Mouse (Mus musculus): ENCODE measurements around the gene Thap8.
"Not testable (repeated sequence)": the region's sequence is repeated elsewhere in the genome, so short reads cannot be mapped to it uniquely, and the experiment has no call there.

Gene Thap8

DNA sequence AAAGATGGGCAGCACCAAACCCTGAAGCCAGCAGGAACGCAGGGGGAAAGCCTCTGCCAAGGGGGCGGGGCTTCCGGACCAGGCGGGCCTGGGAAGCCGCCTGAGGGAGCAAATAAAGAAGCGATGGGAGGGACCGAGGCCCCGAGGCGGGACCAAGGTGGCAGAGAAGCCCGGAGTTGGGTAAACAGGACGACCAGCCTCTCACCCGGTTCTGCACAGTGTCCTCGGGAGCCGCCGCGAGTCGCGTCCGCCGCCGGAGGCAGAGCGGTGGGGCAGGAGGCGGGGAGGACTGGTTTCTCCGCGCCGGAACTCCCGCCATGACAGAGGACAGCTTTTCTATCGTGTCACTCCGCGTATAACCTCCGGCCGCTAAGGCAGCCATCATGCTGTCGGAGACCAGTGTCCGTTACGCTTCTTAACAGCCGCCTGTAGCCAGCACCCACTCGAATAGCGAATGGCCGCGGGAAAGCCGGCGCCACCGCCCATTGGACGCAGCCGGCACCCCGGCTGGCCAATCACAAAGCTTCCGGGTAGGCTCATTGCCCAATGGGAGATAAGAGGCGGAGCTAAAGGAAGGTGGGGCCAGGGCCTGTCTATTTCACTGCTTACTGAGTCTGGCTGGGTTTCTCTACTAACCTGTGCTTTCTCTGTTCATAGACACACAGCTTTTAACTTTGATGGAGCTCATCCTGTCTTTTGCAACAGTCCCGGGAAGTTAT, at the start of gene Thap8, which contains the start of gene Wdr62:
Gene Thap8 (plus strand): TSS at position 144 of the 719 bp plus-strand sequence.
Gene Wdr62 (minus strand): TSS at position 469 of the 719 bp plus-strand sequence.
- DNase-seq (ENCODE audit: low read depth, low spot score), result peak; percentile 89

- DNase-seq (ENCODE audit: low read depth, low spot score), result no peak
Observed at GRCm38 (mm10) chr7:30231328-30231668, 48.6 kb upstream of the Thap8 start.

DNA sequence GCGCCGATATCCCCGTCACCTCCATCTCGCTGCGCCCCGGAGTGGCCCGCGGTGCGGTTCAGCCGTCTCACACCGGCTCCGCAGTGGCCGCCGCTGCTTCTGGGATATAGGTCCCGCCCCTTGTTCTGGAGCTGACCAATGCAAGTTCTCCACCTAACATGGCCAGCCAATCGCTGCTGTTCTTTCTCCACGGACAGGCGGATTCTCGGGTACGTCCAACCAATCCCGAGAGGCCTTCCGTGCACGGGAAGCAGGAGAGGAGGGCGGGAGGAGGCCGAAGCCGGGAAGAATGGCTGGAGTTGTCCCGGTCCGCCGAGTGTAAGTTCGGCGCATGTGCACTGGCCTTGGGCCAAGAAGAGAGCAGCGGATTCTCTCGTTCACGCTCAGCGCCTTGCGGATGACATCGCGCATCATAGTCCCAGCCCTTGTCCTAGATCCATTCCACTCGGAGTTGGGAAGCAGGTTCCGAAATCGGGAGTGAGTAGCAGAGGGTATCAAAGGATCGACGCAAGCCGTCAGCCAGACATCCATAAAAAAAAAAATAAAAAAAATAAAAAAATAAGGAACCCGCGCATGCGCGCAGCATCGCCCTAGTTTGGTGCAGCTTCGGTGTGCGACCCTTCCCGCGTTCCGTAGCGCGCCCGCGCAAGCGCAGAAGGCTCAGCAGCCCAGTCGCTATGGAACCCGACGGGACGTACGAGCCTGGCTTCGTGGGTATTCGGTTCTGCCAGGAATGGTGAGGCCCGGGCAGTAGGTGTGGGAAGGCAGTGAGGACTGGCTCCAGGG, 48.0 kb upstream of the Thap8 start, which contains the start of the genes Polr2i and Tbcb:
Gene Polr2i (plus strand): TSS at position 280 of the 786 bp plus-strand sequence.
Gene Tbcb (minus strand): TSS at position 604 of the 786 bp plus-strand sequence.
- DNase-seq (ENCODE audit: low read depth, low spot score), result peak; percentile 99

GRCm38 (mm10) chr7:30232631-30233148, 47.2 kb upstream of the Thap8 start:
- no peak for DNase-seq (ENCODE audit: low read depth, low spot score)

DNA sequence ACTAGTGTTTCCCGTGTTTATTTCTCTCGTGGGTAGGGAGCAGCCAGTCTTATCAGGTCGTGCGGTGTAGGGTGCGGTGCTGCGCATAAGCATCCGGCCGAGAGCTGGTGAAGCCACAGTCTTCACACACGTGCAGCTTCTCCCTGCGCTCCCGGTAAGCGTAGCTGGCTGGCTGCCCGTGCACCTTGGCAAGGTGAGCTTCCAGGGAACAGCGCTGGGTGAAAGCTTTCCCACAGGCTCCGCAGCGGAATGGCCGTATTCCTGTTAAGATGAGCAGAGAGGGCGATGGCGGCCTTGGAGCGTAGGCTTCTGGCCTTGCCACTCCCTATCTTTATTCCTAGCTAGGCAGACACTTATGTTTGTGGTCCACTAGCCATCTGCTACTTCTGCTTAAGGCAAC, 46.5 kb upstream of the Thap8 start:
- DNase-seq (ENCODE audit: low read depth, low spot score), result no peak

GRCm38 (mm10) chr7:30234276-30234858, 45.5 kb upstream of the Thap8 start:
- no peak for DNase-seq (ENCODE audit: low read depth, low spot score)

DNA sequence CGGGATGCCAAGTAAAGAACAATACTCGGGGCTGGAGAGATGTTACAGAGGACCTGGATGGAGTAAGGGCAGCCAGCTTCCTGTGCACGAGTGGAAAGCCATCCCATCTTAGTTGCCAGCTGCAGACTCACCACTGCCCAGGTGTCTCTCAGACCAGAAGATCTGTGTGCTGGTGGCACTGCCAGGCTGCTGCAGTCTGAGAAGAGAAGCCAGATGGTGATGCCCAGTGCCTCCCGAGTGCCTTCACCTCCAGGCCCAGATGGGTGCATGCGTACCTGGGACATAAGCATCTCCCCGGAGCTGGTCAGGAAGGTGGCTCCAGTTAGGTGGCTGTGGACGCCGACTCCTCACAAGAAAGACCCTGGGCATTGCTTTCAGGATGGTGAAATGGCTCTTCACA, 44.8 kb upstream of the Thap8 start:
- no peak for DNase-seq (ENCODE audit: low read depth, low spot score)

- no peak for DNase-seq (ENCODE audit: low read depth, low spot score)
Observed at GRCm38 (mm10) chr7:30235625-30236024, 44.3 kb upstream of the Thap8 start, which contains the start of gene Ovol3. Gene Ovol3, minus strand, starts transcription at chr7:30235725.

DNA sequence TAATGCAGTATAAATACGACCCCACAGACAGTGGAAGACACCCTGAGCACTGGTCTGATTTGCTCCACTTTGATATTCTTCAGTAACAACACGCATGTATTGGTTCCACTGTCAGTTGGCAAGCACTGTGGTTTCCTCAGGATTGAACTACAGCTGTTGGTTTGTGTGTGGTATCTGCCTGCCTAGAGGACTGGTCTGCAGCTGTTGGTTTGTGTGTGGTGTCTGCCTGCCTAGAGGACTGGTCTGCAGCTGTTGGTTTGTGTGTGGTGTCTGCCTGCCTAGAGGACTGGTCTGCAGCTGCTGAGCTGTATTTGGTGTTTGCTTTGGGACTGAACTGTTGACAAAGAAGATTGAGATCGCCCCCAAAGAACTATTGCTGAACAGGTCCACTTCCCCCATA, 42.5 kb upstream of the Thap8 start:
- not testable (repeated sequence) for DNase-seq (ENCODE audit: low read depth, low spot score)

DNA sequence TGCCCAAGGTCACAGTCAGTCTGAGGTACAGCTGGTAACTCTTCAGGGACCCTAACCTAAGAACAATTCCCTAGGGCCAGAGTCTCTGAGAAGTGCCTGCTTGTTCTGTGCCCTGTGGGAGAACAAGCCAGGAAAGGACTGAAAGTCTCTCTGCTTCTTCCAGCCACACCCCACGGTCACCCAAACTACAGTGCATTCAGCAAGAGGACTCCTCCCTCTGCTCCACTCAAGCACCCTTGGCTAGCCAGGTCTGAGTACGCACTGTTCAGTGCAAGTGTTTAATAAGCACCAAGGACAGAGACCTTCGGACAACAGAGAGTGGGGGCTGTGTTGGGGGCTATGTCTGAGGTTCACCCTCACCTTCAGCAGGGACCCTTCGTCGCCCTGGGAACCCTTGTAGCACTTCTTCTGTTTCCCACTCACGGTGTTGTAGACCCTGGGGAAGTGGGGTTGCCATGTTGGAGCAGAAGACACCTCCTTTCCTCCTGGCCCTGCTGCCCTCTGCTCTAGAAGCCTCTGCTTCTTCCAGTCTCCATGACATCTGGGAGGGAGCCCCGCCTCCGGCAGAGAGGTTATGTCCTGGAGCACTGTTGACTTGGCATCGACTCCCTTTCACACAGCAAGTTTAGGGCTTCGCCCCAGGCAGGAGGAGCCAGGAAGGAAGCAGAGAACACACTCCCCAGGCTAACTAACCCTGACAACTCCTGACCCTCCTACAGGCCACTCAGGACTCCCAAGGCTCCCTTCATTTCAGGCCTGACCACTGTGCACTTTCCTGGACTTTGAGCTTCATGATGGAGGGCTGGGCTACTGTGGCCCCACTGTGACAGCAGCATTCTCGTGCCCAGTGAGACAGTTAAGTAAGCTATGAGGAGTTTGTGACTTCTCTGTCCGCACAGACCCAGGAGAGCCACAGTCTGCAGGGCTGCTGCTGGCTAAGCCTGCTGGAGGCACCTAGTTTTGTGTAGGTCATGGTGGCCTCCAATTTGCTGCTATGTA, 27.6 kb upstream of the Thap8 start:
- DNase-seq (ENCODE audit: low read depth, low spot score), result no peak

- DNase-seq (ENCODE audit: low read depth, low spot score), result no peak
Observed at GRCm38 (mm10) chr7:30265041-30265440, 14.9 kb upstream of the Thap8 start.

GRCm38 (mm10) chr7:30265531-30265930, 14.4 kb upstream of the Thap8 start:
- no peak for DNase-seq (ENCODE audit: low read depth, low spot score)

DNA sequence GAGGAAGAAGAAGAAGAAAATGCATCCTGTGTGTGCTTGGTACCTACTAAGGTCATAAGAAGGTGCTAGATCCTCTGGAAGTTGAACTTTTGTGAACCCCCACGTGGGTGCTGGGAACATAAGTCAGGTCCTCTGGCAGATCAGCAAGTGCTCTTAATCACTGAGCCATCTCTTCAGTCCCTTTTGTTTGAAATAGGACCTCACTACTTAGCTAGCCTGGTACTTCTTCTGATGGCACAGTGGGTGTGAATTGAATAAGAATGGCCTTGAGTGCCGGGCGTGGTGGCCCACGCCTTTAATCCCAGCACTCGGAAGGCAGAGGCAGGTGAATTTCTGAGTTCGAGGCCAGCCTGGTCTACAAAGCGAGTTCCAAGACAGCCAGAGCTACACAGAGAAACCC, 14.0 kb upstream of the Thap8 start:
- DNase-seq (ENCODE audit: low read depth, low spot score), result no peak

GRCm38 (mm10) chr7:30266780-30267179, 13.1 kb upstream of the Thap8 start:
- no peak for DNase-seq (ENCODE audit: low read depth, low spot score)

DNA sequence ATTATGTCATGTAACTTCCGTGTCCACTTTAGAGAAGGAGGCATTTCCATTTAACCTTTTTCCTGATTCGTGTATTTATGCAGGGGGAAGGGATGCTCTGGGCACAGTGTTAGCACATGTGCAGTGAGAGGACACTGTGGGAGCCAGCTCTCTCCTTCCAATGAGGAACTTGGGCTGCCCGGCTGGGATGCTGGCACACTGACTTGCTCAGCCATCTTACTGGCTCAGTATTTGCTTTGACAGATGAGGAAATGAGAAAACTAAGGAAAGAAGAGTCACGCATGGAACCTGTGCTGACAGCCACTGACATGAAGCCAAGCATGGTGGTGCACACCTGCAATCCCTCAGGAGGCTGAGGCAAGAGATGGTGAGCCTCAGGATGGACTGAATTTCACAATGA, 10.3 kb upstream of the Thap8 start:
- no peak for DNase-seq (ENCODE audit: low read depth, low spot score)

- DNase-seq (ENCODE audit: low read depth, low spot score), result no peak
Observed at GRCm38 (mm10) chr7:30274383-30274782, 5.5 kb upstream of the Thap8 start.

DNA sequence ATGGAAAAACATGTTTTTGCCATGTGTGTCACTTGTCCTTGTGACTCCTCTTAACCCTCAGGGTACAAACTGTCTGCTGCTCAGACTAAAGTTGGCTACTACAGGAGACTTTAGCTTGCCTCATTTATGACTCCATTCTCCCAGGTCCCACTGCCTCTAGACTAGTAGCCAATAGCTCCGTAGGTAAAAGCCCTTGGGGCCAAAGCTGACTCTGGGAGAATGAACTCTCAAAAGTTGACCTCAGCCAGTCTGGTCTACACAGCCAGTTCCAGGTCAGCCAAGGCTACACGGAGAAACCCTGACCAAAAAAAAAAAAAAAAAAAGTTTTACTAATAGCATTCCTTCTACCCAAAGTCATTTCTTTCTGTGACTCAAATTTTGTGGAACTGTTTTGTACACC, 983 bp upstream of the Thap8 start:
- DNase-seq (ENCODE audit: low read depth, low spot score), result no peak

DNA sequence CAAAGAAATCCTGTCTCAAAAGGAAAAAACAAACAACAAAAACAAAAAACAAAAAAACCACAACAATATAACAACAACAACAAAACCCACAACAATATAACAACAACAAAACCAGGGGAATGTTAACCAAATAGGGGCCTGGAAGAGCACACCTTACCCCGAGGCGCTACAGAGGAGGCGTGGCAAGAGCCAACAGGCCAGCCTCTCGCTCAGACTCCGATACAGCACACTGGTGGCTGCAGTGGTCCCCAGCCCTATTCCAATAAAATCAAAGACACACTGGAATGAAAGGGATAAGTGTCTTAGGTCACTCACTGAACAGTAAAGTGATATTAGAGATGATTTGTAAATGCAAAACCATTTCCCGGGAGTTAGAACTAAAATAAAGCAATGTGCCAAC, 358 bp upstream of the Thap8 start:
- DNase-seq (ENCODE audit: low read depth, low spot score), result no peak

GRCm38 (mm10) chr7:30280670-30281138, 810 bp downstream of the Thap8 start:
- DNase-seq (ENCODE audit: low read depth, low spot score), result peak; percentile 84

DNA sequence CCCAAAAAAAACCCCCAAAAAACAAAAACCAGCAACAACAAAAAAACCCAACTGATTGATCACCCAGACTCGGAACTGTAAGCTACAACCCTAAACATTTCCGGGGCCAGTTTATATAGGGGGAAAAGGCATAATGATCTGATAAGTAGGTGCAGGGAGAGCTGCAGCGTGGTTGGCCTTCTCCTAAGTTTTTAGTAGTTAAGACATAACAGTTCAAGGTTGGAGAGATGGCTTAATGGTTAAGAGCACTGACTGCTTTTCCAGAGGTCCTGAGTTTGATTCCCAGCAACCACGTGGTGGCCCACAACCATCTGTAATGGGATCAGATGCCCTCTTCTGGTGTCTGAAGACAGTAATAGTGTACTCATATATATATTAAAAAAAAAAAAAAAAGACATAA, 1.6 kb downstream of the Thap8 start:
- DNase-seq (ENCODE audit: low read depth, low spot score), result no peak

DNA sequence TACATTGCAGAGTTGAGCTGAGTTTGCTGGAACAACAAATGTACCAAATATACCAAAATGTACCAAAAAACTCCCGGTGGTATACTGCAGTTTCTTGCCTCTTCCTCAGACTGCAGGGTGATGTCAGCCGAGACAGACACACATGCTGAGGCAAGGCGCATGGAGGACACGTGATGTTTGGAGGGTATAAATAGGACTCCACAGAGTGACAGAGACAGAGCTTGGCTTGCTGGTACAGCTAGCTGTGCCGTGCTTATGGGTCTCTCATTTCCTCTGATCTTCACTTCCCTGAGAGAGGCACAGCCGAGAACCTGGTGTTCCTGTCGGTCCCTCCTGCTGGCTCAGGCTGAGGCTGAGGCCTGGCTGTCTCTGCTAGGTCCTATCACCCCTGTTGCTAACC, 2.8 kb downstream of the Thap8 start:
- no peak for DNase-seq (ENCODE audit: low read depth, low spot score)

Measured in telencephalon, adult 2 months (tissue).